Mouse (Mus musculus) adrenal gland, postnatal 25 days (tissue): ENCODE measurements around the gene Zbtb26. TPM values are rescaled to one million over a fixed set of nuclear protein-coding genes. Genes with fewer than 3 reads are reported as not detected.

Experiments
- DNase-seq: peaks from one replicate; pipeline ENCODE4 v3.0.0; 2021; ENCODE audit warnings: mixed read lengths
- long read RNA-seq: library from polyadenylated mRNA; stranded (forward); transcript quantifications from one replicate; pipeline ENCODE4 v2.0.0, GENCODE M21; 2021
- total RNA-seq: library from RNA; stranded (reverse); gene quantifications from 2 replicates; pipeline ENCODE4 v1.2.3, GENCODE M21; 2021

The Zbtb26 gene
- 11.4 and 14.5 TPM in 2 replicates for total RNA-seq
- long read RNA-seq, full-length matches to known transcripts, result 4 of 4 reads
- long read RNA-seq, partial matches to known transcripts, result 0 of 4 reads
- long read RNA-seq, other reads (novel, unspliced or antisense), result 0 of 4 reads

DNA sequence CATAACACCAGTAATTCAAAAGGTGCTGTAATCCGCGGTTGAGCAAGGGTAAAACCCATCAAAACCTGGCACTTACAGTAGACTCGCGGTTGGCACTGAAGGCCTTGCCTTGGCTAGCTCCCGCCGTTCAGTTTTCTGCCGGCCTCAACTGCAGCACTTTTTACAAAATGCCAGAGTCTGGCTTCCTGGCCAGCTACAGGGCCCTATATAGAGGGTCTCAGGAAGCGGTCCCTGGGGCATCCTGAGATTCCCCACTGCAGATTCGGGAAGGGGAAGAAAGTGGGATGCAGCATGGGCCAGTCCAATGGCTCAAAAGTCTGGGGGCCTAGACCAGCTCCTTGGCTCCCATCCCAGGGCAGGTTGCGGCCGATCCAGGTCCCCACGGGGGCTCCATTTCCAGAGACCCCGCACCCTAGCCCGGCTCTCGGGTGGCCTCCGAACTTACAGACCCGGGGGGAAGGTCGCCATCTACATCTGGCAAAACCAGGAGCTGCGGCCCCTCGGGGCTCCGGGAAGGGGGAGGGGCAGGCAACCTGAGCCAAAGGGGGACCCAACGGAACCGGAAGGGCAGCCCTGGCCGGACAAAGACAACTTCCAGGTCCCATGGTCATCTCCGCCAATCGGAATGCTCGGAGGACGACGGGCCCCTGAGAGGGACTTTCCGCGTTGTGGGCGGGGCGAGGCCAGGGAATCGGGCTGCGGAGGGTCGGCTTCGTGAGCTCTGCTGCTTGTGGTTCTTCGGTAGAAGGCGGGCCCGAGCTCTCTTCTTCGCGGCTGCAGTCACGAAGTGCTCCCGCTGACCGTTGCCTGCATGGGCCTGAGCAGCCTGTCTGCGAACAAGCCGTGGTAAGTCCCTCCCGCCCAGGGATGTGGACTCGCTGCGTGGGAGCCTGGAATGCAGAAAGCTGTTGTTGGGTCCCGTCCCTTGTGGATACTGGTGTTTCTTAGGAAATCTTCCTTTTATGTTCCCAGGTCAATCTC, at the start of gene Zbtb26, which contains the start of the genes Zbtb6 and Rabgap1:
Gene Zbtb26 (minus strand): TSS at position 525 of the 981 bp plus-strand sequence.
Gene Zbtb6 (minus strand): TSS at position 561 of the 981 bp plus-strand sequence.
Gene Rabgap1 (plus strand): TSS at position 669 of the 981 bp plus-strand sequence.
- peak; percentile 96 for DNase-seq

DNA sequence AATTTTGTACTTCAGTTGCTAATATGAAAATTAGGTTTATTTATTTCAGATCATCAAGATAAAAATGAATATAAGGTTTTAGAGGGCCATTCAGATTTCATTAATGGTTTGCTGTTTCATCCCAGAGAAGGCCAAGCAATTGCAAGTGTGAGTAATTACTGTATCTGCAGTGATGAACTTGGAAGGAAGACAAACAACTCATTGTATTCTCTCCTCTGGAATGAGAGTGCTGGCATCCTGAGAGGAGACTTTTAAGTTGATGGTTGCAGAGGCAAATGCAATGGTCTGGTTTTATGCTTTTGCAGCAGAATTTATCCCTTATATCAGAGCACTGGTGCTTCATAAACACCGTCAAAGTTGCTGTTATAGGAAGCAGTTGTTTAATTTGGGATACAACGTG, 46.0 kb upstream of the Zbtb26 start:
- no peak for DNase-seq

DNA sequence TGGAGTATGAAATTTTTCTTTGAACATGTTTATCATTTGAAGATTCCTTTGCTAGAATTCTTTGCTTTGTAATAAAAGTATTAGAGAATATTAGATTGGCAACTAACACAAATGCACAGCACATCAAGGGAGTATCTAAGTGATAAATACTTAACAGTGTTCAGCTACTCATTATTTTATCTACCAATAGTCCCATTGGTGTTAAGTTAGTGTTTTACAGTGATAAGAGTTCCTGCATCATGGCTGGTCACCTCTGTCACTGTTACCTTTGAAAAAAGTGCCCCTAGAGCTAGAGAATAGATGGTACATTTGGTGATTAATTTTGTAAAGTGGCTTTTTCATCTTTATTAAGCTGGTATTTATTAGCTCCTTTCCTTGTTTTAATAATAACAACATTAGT, 43.5 kb upstream of the Zbtb26 start:
- DNase-seq, result no peak

DNA sequence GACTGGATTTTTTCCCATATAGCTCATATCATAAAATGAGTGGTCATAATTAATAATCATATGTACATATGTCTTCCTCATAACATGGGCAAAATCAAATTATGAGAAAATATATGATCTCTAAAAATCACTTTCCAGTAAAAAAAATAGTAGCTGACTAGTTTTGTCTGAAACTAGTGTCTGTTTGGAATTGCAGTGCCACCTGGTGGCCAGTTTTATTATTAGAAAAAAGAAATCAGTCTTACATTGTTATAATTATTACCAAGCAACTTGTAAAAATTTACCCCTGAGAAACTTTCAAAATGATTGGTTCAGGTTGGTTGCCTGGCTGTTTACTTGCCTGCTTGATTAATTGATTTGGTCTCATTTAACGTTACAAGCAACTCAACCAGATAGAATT, 42.4 kb upstream of the Zbtb26 start:
- peak; percentile 9 for DNase-seq

DNA sequence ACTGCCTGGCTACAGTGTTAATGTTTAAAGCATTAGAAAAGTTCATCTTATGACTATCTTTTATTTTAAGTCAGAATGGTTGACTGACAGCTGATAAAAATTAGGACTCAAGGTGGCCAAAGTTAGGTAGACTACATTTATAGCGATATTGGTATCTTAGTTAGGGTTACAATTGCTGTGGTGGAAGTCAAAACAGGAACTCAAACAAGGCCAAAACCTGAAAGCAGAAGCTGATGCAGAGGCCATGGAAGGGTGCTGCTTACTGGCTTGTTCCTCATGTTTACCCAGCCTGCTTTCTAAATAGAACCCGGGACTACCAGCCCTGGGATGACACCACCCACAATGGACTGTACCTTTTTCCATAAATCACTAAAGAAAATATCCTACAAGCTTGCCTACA, 41.2 kb upstream of the Zbtb26 start:
- DNase-seq, result no peak

DNA sequence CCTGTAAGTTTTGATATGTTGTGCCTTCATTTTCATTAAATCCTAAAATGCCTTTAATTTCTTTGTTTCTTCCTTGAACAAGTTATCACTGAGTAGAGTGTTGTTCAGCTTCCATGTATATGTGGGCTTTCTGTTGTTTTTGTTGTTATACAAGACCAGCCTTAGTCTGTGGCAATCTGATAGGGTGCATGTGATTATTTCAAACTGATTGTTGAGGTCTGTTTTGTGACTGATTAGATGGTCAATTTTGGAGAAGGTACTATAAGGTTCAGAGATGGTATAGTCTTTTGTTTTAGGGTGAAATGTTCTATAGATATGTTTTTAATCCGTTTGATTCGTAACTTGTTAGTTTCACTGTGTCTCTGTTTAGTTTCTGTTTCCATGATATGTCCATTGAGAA, 37.1 kb upstream of the Zbtb26 start:
- no peak for DNase-seq

DNA sequence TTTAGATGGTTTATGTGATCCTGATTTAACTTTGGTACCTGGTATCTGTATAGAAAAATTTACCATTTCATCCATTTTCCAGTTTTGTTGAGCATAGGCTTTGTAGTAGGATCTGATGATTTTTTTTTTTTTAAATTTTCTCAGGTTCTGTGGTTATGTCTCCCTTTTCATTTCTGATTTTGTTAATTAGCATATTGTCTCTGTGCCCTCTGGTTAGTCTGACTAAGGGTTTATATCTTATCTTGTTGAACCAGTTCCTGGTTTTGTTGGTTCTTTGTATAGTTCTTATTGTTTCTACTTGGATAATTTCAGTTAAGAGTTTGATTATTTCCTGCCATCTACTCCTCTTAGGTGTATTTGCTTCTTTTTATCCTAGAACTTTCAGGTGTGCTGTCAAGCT, 36.6 kb upstream of the Zbtb26 start:
- DNase-seq, result no peak

DNA sequence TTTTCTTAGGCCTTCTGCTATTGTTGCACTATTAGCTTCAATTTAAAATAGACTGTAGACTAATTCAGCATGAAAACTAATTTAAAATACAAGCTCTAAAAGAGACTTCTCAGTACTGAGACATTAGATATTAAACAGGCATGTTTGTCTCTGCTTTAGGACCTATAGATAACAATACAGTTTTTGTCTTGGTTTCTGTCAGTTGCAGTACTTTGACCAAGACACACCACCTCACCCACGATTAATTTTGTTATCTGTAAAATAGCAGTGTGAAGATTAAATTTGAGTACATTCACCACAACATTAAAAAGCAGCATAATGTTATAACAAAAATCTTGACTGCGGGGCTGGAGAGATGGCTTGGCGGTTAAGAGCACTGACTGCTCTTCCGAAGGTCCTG, 23.3 kb upstream of the Zbtb26 start:
- DNase-seq, result no peak

DNA sequence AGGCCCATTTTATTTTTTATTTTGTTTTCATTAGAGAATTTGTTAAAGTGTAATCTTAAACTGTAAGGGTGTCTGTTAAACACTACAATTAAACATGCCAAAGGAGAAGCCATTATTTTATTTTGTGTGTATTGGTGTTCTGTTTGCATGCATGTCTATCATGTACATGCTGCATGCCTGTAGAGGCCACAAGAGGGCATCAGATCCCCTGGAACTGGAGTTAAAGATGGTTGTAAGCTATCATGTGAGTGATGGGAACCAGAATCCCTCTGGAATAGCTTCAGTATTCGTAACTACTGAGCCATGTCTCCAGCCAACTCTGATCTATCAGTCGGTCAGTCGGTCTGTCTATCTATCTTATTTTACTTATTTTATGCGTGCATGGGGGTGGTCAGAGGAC, 17.8 kb upstream of the Zbtb26 start:
- no peak for DNase-seq

DNA sequence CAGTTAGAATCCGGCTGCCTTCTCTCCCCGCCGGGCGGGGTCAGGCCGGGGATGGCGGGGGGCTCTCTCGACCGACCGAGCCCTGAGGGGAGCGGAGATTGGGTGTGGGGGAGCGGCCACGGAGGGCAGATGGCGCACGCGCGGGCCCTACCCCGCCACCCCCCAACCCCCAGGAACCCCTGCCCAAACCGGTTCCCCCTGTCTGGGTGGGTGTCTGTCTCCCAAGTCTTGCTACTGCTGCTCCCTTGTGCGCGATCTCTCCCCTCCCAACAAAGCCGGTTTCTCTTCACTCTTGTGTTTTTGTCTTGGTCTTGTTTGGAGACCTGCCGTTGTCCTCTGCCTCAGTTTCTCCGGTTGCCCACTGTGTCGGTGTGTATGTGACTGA, 9.4 kb upstream of the Zbtb26 start:
- no peak for DNase-seq

DNA sequence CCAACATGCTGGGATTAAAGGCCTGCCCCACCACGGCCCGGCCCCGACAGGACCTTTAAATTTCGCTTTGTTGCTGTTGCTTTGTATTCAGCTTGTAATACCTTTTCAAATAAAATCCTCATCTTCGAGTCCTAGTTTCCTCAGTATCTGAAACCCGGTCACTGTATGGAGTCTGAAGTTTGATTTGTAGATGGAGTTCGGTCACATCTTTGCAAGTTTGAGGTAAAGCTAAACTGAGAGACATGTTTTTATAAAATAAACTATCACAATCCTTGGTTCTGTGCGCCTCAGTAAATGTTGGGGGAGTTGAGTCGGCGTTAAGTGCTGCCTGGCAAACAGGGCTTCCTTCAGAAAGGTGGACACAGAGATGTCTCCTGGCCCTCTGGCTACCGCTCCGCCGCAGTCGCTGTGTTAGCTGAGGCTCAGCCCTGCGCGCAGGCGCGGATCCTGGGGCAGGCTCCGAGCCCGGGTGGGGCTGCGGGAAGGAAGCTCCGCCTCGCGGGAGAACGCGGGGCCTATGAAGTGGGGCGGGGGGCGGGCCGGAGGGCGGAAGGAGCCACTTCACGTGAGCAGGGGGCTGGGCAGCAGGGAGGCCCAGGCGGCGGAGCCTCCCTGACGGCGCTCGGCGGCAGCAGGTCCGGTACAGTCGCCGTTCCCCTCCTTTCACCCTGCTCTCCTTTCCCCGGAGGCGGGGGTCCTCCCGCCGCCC, 8.9 kb upstream of the Zbtb26 start:
- peak; percentile 97 for DNase-seq

DNA sequence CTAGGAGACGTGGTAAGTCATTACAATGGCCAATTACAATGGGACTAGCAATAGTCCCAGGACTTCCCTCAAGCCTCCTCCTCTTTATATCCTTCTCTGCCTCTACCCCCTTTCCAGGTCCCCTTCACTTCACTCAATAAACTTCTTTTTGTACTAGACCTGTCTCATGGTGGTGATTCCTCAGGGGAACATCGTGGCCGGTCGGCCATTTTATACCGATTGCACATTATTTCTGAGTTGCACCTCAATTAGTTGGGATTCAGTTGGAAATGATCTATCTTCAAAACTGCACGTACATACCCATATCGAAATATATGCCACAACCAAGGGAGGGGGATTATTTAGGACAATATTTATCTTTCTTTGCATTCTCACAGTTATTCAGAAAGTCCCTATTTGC, 11.3 kb downstream of the Zbtb26 start:
- no peak for DNase-seq

DNA sequence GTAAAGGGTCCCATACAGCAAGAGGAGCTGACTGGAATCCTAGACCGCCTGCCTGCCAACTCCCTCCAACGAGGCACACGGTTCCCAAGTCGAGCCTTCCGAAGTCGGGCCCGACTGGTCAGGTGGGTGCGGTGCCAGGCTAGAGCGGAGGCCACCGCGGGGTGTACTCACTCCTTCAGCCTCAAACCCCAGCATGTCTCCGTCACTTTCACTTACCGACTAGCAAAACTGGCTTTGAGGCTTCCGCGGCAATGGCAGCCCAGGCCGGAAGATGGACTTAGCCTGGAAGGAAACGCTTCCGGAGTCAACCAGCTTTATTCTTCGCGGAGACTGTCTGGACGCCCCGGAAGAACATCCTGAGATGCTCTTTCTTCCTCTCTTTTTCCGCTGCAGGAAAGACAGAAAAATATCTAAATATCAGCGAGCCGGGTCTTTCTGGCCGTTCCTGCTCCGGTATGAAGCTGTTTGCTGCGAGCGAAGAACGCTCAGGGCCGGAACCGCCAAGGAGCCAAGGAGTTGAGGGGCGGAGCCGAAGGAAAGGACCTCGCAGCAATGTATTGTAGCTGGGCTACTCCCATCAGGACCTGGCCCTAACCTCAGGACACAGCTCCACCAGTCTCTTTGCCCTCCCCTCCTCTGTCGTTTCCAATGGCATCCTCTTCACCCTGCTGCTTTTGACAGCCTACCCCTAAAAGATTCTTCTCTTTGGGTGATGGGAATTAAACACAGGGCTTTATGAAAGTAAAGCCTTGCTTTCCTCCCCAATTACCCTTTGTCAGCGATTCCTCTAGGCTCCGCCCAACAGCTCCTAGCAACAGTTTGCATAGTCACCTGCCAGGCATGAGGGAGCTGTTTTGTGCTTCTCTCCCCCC, 12.1 kb downstream of the Zbtb26 start:
- peak; percentile 78 for DNase-seq

DNA sequence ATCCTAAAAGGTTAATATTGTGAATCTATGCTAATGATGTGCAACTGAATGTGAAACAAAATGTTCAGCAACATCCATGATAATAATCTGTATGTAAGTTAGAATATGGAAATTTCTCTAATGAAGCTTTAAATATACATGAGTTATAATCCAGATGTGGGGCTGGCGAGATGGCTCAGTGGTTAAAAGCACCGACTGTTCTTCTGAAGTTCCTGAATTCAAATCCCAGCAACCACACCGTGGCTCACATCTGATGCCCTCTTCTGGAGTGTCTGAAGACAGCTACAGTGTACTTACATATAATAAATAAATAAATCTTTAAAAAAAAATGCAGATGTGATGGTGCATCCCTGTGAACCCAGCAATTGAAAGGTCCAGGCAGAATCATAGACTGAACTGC, 19.3 kb downstream of the Zbtb26 start:
- no peak for DNase-seq

DNA sequence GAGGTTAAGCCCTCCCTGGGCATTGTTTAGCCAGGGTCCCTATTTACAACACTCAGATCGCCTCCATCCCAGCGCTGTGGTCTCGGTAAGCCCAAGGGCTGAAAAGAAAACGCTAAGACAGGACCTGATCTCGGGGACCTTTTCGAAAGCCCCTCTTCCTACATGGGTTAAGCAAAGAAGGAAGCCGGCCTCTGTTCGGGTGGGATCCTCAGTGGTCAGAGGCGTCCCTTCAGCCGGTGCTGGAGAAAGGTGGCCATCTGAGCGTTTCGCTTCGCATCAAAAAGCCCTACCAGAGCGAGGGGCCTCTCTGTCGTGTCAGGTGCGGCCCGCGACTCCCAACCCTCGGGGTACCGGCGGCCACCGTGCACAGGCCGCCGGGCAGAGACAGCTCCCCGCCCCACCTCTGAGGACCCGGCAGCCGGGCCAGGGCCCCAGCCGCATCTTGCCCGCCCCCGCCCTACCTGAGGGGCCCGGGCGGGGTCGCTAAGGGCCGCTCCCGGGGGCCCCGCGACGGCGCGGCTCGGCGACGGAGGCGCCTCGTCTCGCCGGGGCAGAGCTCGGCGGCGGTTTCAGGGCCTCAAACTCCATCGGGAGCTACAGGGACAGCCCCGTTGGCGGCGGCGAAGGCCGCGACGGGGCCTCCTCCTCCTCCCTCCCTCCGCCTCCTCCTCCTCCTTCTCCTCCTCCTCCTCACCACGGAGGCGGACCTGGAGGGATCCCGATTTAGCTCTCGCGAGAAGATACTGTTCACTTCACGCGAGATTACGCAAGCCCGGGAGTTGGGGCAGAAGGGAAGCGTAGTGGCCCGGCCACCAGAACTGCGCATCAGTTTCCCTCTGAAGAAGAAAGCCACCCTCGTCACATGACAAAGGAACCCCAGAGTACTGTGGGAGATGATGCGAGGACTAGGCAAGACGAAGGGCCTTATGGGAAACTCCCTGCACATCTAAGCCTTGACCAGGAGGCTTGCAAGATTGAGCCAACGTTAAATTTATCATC, 20.3 kb downstream of the Zbtb26 start, which contains the start of gene Rc3h2:
Gene Rc3h2 (minus strand): TSS at position 598 of the 999 bp plus-strand sequence.
- DNase-seq, result peak; percentile 91

DNA sequence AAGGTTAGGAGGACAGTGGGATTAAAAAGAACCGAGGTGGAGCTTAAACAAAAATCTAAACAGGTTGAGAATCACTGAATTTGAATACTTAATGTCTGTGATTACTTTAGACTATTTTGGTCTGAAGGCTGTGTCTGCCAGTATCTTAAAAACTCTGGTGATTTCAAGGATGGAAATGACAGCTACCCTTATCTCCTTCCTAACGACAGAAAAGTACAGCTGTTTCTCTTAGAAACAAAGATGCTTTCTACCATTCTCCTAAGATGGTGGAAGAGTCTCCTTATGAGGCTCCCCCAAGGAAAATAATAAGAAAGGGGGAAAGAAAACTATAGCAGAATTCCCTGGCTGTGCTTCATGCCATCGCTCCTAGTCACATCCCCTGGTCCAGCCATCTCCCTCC, 21.0 kb downstream of the Zbtb26 start:
- no peak for DNase-seq

DNA sequence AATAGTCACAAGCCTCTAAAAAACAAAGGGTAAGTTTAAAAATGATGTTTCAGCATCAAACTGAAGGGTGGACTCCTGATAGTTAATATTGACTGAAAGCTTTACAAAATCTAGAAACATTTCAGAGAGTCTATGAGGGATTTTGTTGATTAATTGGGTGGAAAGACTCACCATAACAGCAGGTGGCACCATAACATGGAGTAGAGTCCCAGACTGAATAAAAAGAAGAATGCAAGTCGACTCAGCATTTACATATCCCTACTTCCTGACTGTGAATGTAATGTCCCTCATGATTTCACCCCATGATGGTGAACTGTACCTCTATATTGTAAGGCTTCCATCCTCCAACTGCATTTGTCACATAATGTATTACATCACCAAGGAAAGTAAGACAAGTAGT, 47.4 kb downstream of the Zbtb26 start:
- no peak for DNase-seq

DNA sequence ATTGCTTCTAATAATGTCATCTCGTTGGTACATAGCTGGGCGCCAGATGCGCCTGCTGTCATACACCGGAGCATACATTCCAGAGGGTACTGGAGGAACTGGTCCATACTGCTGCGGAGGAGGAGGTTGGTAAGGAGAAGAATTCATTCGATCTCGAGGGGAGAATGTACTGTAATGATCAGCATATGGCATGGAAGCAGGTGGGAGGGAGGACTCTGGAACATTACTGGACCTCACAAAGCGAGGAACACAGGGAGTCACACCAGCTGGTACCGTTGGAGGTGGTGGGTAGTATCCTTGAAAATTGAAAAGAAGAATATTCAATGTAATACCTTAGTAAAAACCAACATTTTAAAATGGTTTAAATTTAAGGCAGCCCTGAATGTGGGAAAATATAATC, 60.0 kb downstream of the Zbtb26 start:
- DNase-seq, result no peak
